Mouse (Mus musculus): ENCODE data around the gene Mrpl20.

The Mrpl20 gene

GRCm38 (mm10) chr4:155854991-155855390 is 52.3 kb downstream of the Mrpl20 start:
- DNase-seq (ENCODE audit: low spot score), result no peak

GRCm38 (mm10) chr4:155856071-155856470 is 53.4 kb downstream of the Mrpl20 start:
- no peak for DNase-seq (ENCODE audit: low spot score)

- no peak for DNase-seq (ENCODE audit: low spot score)
These were observed 54.2 kb downstream of the Mrpl20 start for GRCm38 (mm10) chr4:155856881-155857280.

GRCm38 (mm10) chr4:155859318-155859717 is 56.6 kb downstream of the Mrpl20 start:
- DNase-seq (ENCODE audit: low spot score), result no peak

All from urinary bladder, postnatal 25 days (tissue).